22 mouse cellular contexts compared by ENCODE assay signal in genomic region chr14:79883487-79883886, GRCm38 (mm10).
DNase-seq lines count a peak whose midpoint lies in the region; ATAC-seq and TF ChIP-seq lines count a peak whose summit lies in the region.
"Had no signal": no experiment of that assay in that cellular context is flagged by ENCODE, and none has a peak within 500 bp of the region (broad histone marks: within the 10 kb centered on the region; RNA-seq: fewer than 3 reads in every experiment).

No protein-coding gene starts in this region.

- peaks cover 7% of the 10 kb centered on the region; the same call in 1 of the 2 replicates for H3K4me1 ChIP-seq in limb, embryonic 13.5 days
- peaks cover 25% of the 10 kb centered on the region for H3K4me1 ChIP-seq in limb, embryonic 10.5 days
- no peaks in the 10 kb centered on the region for H3K4me1 ChIP-seq in limb, embryonic 14.5 days (ENCODE audit: control insufficient read depth, insufficient read depth, low read length)
- H3K4me1 ChIP-seq: embryonic facial prominence, embryonic 12.5 days; heart, embryonic 10.5 days; heart, embryonic 13.5 days had no signal

- no peak for TF ChIP-seq POLR2A in limb, embryonic 14.5 days (IDR thresholded peaks at IDR 0.05; ENCODE audit: borderline replicate concordance, extremely low read depth, insufficient read depth, insufficient read length)

- no peak for DNase-seq in limb, embryonic 10.5 days (ENCODE audit: low spot score)
- peak; percentile 5 for DNase-seq in NIH3T3 (ENCODE audit: low read depth)
- peak; percentile 44 for DNase-seq in limb, embryonic 14.5 days (ENCODE audit: low spot score)
- DNase-seq in layer of hippocampus, adult 9-11 months: no peak
- DNase-seq in layer of hippocampus, adult 9-10 months (ENCODE audit: low spot score): no peak
- DNase-seq: adrenal gland, adult 2 months; adrenal gland, postnatal 14 days; cerebellum, adult 18-20 months; cerebellum, adult 9-10 months; cerebellum, postnatal 14 days; gastrocnemius, postnatal 25 days; heart, adult 2 months; heart, postnatal 14 days had no signal

- no peak overlapping the region for H3K4me2 ChIP-seq in limb, embryonic 13.5 days (replicated peaks)
- H3K4me2 ChIP-seq in limb, embryonic 14.5 days (replicated peaks; ENCODE audit: low read depth, low read length, severe bottlenecking): no peak overlapping the region
- H3K4me2 ChIP-seq: embryonic facial prominence, embryonic 12.5 days; forebrain, embryonic 12.5 days; forebrain, embryonic 15.5 days; heart, embryonic 13.5 days; hindbrain, embryonic 12.5 days; hindbrain, embryonic 15.5 days had no signal

- H3K27ac ChIP-seq in limb, embryonic 13.5 days: no peak overlapping the region
- no peak overlapping the region for H3K27ac ChIP-seq in limb, embryonic 10.5 days
- no peak overlapping the region for H3K27ac ChIP-seq in limb, embryonic 14.5 days (replicated peaks; ENCODE audit: low read depth, low read length)
- H3K27ac ChIP-seq: embryonic facial prominence, embryonic 12.5 days; forebrain, embryonic 12.5 days; forebrain, embryonic 15.5 days; heart, adult 2 months; heart, embryonic 10.5 days; heart, embryonic 13.5 days; hindbrain, embryonic 12.5 days; hindbrain, embryonic 15.5 days had no signal

- ATAC-seq in limb, embryonic 13.5 days (ENCODE audit: low FRiP score, low read depth): peak; percentile 69; the same call in 1 of the 2 replicates
- ATAC-seq in limb, embryonic 14.5 days (ENCODE audit: low FRiP score, low read depth): no peak
- ATAC-seq: forebrain, embryonic 15.5 days had no signal

- no peaks in the 10 kb centered on the region for H3K36me3 ChIP-seq in limb, embryonic 13.5 days
- H3K36me3 ChIP-seq in limb, embryonic 10.5 days: no peaks in the 10 kb centered on the region
- H3K36me3 ChIP-seq in limb, embryonic 14.5 days (ENCODE audit: control insufficient read depth, insufficient read depth, low read length): no peaks in the 10 kb centered on the region
- H3K36me3 ChIP-seq: embryonic facial prominence, embryonic 12.5 days; forebrain, embryonic 12.5 days; forebrain, embryonic 15.5 days; heart, embryonic 10.5 days; heart, embryonic 13.5 days; hindbrain, embryonic 12.5 days; hindbrain, embryonic 15.5 days had no signal

- WGBS in limb, embryonic 13.5 days: 69% methylated on average over 7 of the region's 7 CpGs
- WGBS in limb, embryonic 10.5 days: 78% methylated on average over 7 of the region's 7 CpGs
- 57% methylated on average over 7 of the region's 7 CpGs for WGBS in limb, embryonic 14.5 days

- H3K27me3 ChIP-seq in limb, embryonic 13.5 days: peaks cover 27% of the 10 kb centered on the region
- H3K27me3 ChIP-seq in limb, embryonic 10.5 days (ENCODE audit: low read depth, poor library complexity, severe bottlenecking): peaks cover 22% of the 10 kb centered on the region; the same call in 1 of the 2 replicates
- no peaks in the 10 kb centered on the region for H3K27me3 ChIP-seq in limb, embryonic 14.5 days (ENCODE audit: control insufficient read depth, insufficient read depth, low read length)
- H3K27me3 ChIP-seq: embryonic facial prominence, embryonic 12.5 days; forebrain, embryonic 15.5 days; heart, embryonic 13.5 days; hindbrain, embryonic 15.5 days had no signal

- H3K9me3 ChIP-seq in limb, embryonic 13.5 days: no peaks in the 10 kb centered on the region
- H3K9me3 ChIP-seq in limb, embryonic 10.5 days (replicated peaks): no peaks in the 10 kb centered on the region
- no peaks in the 10 kb centered on the region for H3K9me3 ChIP-seq in limb, embryonic 14.5 days (ENCODE audit: control insufficient read depth, low read length)
- H3K9me3 ChIP-seq: embryonic facial prominence, embryonic 12.5 days; forebrain, embryonic 12.5 days; forebrain, embryonic 15.5 days; heart, embryonic 10.5 days; heart, embryonic 13.5 days; hindbrain, embryonic 12.5 days; hindbrain, embryonic 15.5 days had no signal

- no peak overlapping the region for H3K4me3 ChIP-seq in limb, embryonic 13.5 days
- no peak overlapping the region for H3K4me3 ChIP-seq in limb, embryonic 10.5 days
- H3K4me3 ChIP-seq in limb, embryonic 14.5 days (replicated peaks; ENCODE audit: low read length): no peak overlapping the region
- H3K4me3 ChIP-seq: embryonic facial prominence, embryonic 12.5 days; erythroblast, embryonic 14.5 days; forebrain, embryonic 12.5 days; forebrain, embryonic 15.5 days; heart, adult 2 months; heart, embryonic 10.5 days; heart, embryonic 13.5 days; hindbrain, embryonic 12.5 days; hindbrain, embryonic 15.5 days had no signal

- H3K9ac ChIP-seq in limb, embryonic 13.5 days: no peak overlapping the region
- no peak overlapping the region for H3K9ac ChIP-seq in limb, embryonic 14.5 days (ENCODE audit: low read depth, low read length, severe bottlenecking)
- H3K9ac ChIP-seq: embryonic facial prominence, embryonic 12.5 days; forebrain, embryonic 12.5 days; forebrain, embryonic 15.5 days; heart, embryonic 13.5 days; hindbrain, embryonic 12.5 days; hindbrain, embryonic 15.5 days had no signal

Comparison
In these comparisons a context has a peak if more than half of its experiments do, and no peak if none do; other contexts are left out.
1. DNase-seq: peak in NIH3T3 (single experiment) and limb, embryonic 14.5 days (single experiment); none in limb, embryonic 10.5 days (single experiment), layer of hippocampus, adult 9-11 months (single experiment) and layer of hippocampus, adult 9-10 months (single experiment).